Mouse (Mus musculus) midbrain, postnatal 0 days (tissue): ENCODE measurements at regions not wholly inside any gene's neighbourhood (a gene's known extent, or its start where the extent isn't known, plus 50 kb on each side); places are given as distances from the start of the nearest gene placed in this dataset.

Experiments used
- ATAC-seq: fragments of 200-750 bp; cut with Nextera tagmentation; 2 replicates; pipeline ENCODE4 v1.8.0; 2017; ENCODE audit warnings: moderate number of reproducible peaks, mild to moderate bottlenecking, moderate TSS enrichment, moderate library complexity; ENCODE audit not compliant: low FRiP score
- DNase-seq: peaks from one replicate; pipeline ENCODE4 v3.0.0-alpha.2; 2015; ENCODE audit warnings: low spot score
- H3K27ac ChIP-seq: fragments of 300-500 bp; sonication (generic); 2 replicates; pipeline ENCODE4 v1.5.1; 2014; ENCODE audit warnings: low read depth, mild to moderate bottlenecking, low read length, mixed read lengths
- H3K27me3 ChIP-seq: fragments of 300-500 bp; sonication (generic); 2 replicates; pipeline ENCODE4 v1.6.1; 2014; ENCODE audit warnings: low read length, control low read depth, mixed read lengths; ENCODE audit not compliant: insufficient read depth
- H3K36me3 ChIP-seq: fragments of 300-500 bp; sonication (generic); 2 replicates; pipeline ENCODE4 v1.6.1; 2014; ENCODE audit warnings: low read length, control low read depth, mixed read lengths; ENCODE audit not compliant: insufficient read depth
- H3K4me1 ChIP-seq: fragments of 300-500 bp; sonication (generic); 2 replicates; pipeline ENCODE4 v1.6.1; 2014; ENCODE audit warnings: mild to moderate bottlenecking, control low read depth, antibody characterized with exemption, low read length, mixed read lengths; ENCODE audit not compliant: insufficient read depth
- H3K4me2 ChIP-seq: fragments of 300-500 bp; sonication (generic); 2 replicates; pipeline ENCODE4 v1.6.1; 2014; ENCODE audit warnings: low read depth, mild to moderate bottlenecking, low read length, mixed read lengths; ENCODE audit not compliant: poor library complexity, severe bottlenecking
- H3K4me3 ChIP-seq: fragments of 300-500 bp; sonication (generic); 2 replicates; pipeline ENCODE4 v1.5.1; 2014; ENCODE audit warnings: low read depth, mild to moderate bottlenecking, low read length, moderate library complexity
- H3K9ac ChIP-seq: fragments of 300-500 bp; sonication (generic); replicated peaks from 2 replicates; pipeline ENCODE4 v1.6.1; 2014; ENCODE audit warnings: mild to moderate bottlenecking, low read length, moderate library complexity, mixed read lengths; ENCODE audit not compliant: poor library complexity, severe bottlenecking
- H3K9me3 ChIP-seq: fragments of 300-500 bp; sonication (generic); 2 replicates; pipeline ENCODE4 v1.6.1; 2016; ENCODE audit warnings: low read length, control low read depth
- CTCF ChIP-seq: IDR thresholded peaks from 2 replicates; pipeline ENCODE4 v1.5.1; 2016; ENCODE audit warnings: antibody characterized with exemption, mild to moderate bottlenecking
- WGBS: fragments of 180-500 bp; shearing (Covaris S2); extraction: QIAGEN DNeasy Blood & Tissue Kit; methylation state at CpG from one replicate; pipeline ENCODE4 v1.1.7; 2014; 5-methylcytosine and 5-hydroxymethylcytosine counted together

GRCm38 (mm10) chr3:143014421-143014820, 132.6 kb upstream of the Pkn2 start:
- WGBS, result 83% methylated on average over 4 of the region's 4 CpGs

DNA sequence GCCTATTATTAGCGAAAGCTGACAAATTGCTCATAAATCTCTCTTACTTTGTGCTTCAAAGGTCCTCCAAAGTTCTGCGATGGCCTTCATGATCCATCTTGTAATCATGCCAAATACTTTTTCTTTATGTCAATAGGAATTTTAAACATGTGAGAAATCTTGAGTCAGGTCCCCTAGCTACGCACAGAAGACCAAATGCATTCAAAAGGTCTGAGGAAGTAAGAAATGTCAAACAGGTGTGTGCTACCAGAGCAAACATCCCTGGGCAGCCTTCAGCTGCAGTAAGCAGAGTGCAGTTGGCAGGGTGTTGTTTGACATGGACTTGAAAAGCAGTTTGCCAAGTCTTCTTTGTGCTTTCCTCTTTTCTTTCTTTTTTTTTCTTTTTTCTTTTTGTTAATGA, 125.2 kb upstream of the Pkn2 start:
- 86% methylated on average over 3 of the region's 3 CpGs for WGBS

More at GRCm38 (mm10) chr3:143014421-143014820, 132.6 kb upstream of the Pkn2 start:
- no peak overlapping the region for H3K27ac ChIP-seq
- H3K36me3 ChIP-seq, result no peaks in the 10 kb centered on the region
- ATAC-seq (no peak), DNase-seq (no peak)
- H3K9me3 ChIP-seq, result no peaks in the 10 kb centered on the region
- H3K4me1 ChIP-seq, result no peaks in the 10 kb centered on the region
- no peak overlapping the region for H3K4me3 ChIP-seq
- no peak for TF ChIP-seq CTCF
- H3K9ac ChIP-seq, result no peak overlapping the region
- no peaks in the 10 kb centered on the region for H3K27me3 ChIP-seq
- H3K4me2 ChIP-seq, result no peak overlapping the region

GRCm38 (mm10) chr3:143001952-143002351, 120.1 kb upstream of the Pkn2 start:
- Histone ChIP-seq H3K9ac (no peak overlapping the region), H3K4me1 (no peaks in the 10 kb centered on the region), H3K4me3 (no peak overlapping the region), H3K9me3 (no peaks in the 10 kb centered on the region), H3K4me2 (no peak overlapping the region), H3K27ac (no peak overlapping the region), H3K27me3 (no peaks in the 10 kb centered on the region), H3K36me3 (no peaks in the 10 kb centered on the region)
- no peak for DNase-seq
- no peak for ATAC-seq
- TF ChIP-seq CTCF, result no peak
- WGBS, result 35% methylated on average over 5 of the region's 5 CpGs

More for the DNA sequence above, 125.2 kb upstream of the Pkn2 start:
- no peak overlapping the region for H3K9ac ChIP-seq
- no peaks in the 10 kb centered on the region for H3K4me1 ChIP-seq
- no peak for ATAC-seq
- H3K36me3 ChIP-seq, result no peaks in the 10 kb centered on the region
- no peak for DNase-seq
- TF ChIP-seq CTCF, result no peak
- H3K27me3 ChIP-seq, result no peaks in the 10 kb centered on the region
- H3K27ac ChIP-seq, result no peak overlapping the region
- no peak overlapping the region for H3K4me3 ChIP-seq
- H3K9me3 ChIP-seq, result no peaks in the 10 kb centered on the region
- no peak overlapping the region for H3K4me2 ChIP-seq

GRCm38 (mm10) chr3:142995981-142996743, 114.4 kb upstream of the Pkn2 start:
- Histone ChIP-seq H3K36me3 (no peaks in the 10 kb centered on the region), H3K4me3 (no peak overlapping the region), H3K4me1 (no peaks in the 10 kb centered on the region), H3K9me3 (no peaks in the 10 kb centered on the region), H3K4me2 (no peak overlapping the region), H3K27me3 (no peaks in the 10 kb centered on the region), H3K9ac (no peak overlapping the region), H3K27ac (no peak overlapping the region)
- WGBS, result 48% methylated on average over 3 of the region's 3 CpGs
- ATAC-seq (no peak), DNase-seq (peak; percentile 26)
- TF ChIP-seq CTCF, result peak; percentile 65

DNA sequence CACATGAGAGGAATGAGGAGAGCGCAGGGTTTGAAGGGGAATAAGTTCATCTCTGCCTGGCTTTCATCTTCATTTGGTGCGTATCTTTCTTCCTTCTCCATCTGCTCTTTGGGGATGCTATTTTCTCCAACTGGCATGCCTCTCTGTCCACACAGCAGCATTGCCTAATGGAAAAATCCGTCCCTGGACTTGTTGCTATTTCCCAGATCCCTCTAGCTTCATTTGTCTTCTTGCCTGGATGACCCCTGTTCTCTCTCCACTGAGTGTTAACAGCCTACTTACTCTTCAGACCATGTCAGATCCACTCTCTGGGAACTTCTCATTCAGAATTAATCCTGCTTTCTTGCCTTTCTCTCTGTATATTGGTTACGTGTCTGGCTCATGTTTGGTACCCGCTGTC, 102.7 kb upstream of the Pkn2 start:
- DNase-seq, result no peak
- Histone ChIP-seq H3K4me2 (no peak overlapping the region), H3K9me3 (0 out of 2 replicates have a peak, but pooled peaks cover 4% of the 10 kb centered on the region), H3K4me3 (no peak overlapping the region), H3K36me3 (no peaks in the 10 kb centered on the region), H3K9ac (no peak overlapping the region), H3K27me3 (no peaks in the 10 kb centered on the region), H3K27ac (no peak overlapping the region), H3K4me1 (no peaks in the 10 kb centered on the region)
- WGBS, result 90% methylated on average over 5 of the region's 5 CpGs
- TF ChIP-seq CTCF, result no peak
- ATAC-seq, result no peak

- DNase-seq (no peak), ATAC-seq (no peak)
- Histone ChIP-seq H3K27me3 (no peaks in the 10 kb centered on the region), H3K9ac (no peak overlapping the region), H3K4me3 (no peak overlapping the region), H3K9me3 (no peaks in the 10 kb centered on the region), H3K36me3 (no peaks in the 10 kb centered on the region), H3K27ac (no peak overlapping the region), H3K4me1 (no peaks in the 10 kb centered on the region), H3K4me2 (no peak overlapping the region)
- WGBS, result 81% methylated on average over 3 of the region's 3 CpGs
- TF ChIP-seq CTCF, result no peak
These were observed 99.4 kb upstream of the Pkn2 start for GRCm38 (mm10) chr3:142981221-142981620.
